Mouse (Mus musculus) heart, adult 2 months (tissue): ENCODE measurements at regions not wholly inside any gene's neighbourhood (a gene's known extent, or its start where the extent isn't known, plus 50 kb on each side); places are given as distances from the start of the nearest gene placed in this dataset.

Experiments used
- DNase-seq, 2 experiments: peaks; one replicate each; pipeline ENCODE4 v3.0.0; 2021
- H3K27ac ChIP-seq: fragments of 200-600 bp; 2 replicates; pipeline ENCODE4 v1.8.1; 2022
- H3K27me3 ChIP-seq: fragments of 200-500 bp; 2 replicates; pipeline ENCODE4 v1.6.1; 2012; ENCODE audit warnings: mild to moderate bottlenecking, low read length, inconsistent platforms, mixed read lengths; ENCODE audit not compliant: control insufficient read depth, insufficient read depth
- H3K36me3 ChIP-seq: fragments of 200-500 bp; 2 replicates; pipeline ENCODE4 v1.6.1; 2012; ENCODE audit warnings: low read length, inconsistent platforms; ENCODE audit not compliant: control insufficient read depth, insufficient read depth
- H3K4me1 ChIP-seq: fragments of 200-500 bp; 2 replicates; pipeline ENCODE4 v1.6.1; 2011; ENCODE audit warnings: low read length; ENCODE audit not compliant: control insufficient read depth, insufficient read depth
- H3K4me3 ChIP-seq: fragments of 200-600 bp; 2 replicates; pipeline ENCODE4 v1.8.1; 2022
- H3K79me2 ChIP-seq: fragments of 200-500 bp; replicated peaks from 2 replicates; pipeline ENCODE4 v1.6.1; 2012; ENCODE audit warnings: mild to moderate bottlenecking, inconsistent platforms, low read length, moderate library complexity, mixed read lengths; ENCODE audit not compliant: control insufficient read depth, insufficient read depth
- H3K9ac ChIP-seq: fragments of 200-500 bp; 2 replicates; pipeline ENCODE4 v1.6.1; 2012; ENCODE audit warnings: low read depth, mild to moderate bottlenecking, control low read depth, inconsistent platforms, low read length, mixed read lengths
- CTCF ChIP-seq: fragments of 200-600 bp; IDR thresholded peaks from 2 replicates; pipeline ENCODE4 v1.8.1; 2022; ENCODE audit warnings: antibody characterized with exemption, mild to moderate bottlenecking, moderate library complexity
- EP300 ChIP-seq: fragments of 200-500 bp; IDR thresholded peaks from 2 replicates; pipeline ENCODE4 v1.6.1; 2011; ENCODE audit warnings: low read depth, low read length, control low read depth; ENCODE audit not compliant: insufficient read depth
- POLR2A ChIP-seq: fragments of 200-500 bp; IDR thresholded peaks from 2 replicates; pipeline ENCODE4 v1.6.1; 2011; ENCODE audit warnings: mild to moderate bottlenecking, low read depth, low read length, control low read depth; ENCODE audit not compliant: insufficient read depth
- WGBS: fragments of 180-500 bp; shearing (Covaris S2); methylation state at CpG from one replicate; pipeline ENCODE4 v1.1.7; 2018; 5-methylcytosine and 5-hydroxymethylcytosine counted together
- intact Hi-C: fragments of 180-260 bp; cut with DNase I; formaldehyde crosslinking; loops from one replicate; pipeline ENCODE4 v1.15.1; 2025

DNA sequence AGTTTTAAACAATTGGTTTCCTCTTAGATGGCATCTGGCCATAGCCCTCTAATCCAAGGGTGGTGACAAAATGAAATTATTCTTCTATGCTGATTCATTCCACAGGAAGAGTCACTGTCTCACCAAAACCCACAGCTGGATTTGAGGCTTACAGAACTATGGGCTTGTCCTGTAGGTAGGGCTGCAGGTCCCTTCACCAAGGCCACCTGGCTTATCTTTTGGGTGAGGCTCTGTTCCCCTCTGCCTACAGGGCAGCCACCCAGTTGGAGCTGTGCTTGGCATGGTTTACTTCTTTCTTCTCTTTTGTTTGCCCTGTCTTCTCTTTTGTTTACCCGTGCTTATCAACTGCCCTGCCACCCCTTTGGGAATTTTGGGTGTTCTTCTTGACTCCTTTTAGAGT lies 113.0 kb downstream of the Tent5c start:
- TF ChIP-seq CTCF (no peak), EP300 (no peak), POLR2A (no peak)
- Histone ChIP-seq H3K4me1 (no peaks in the 10 kb centered on the region), H3K4me3 (no peak overlapping the region), H3K79me2 (no peaks in the 10 kb centered on the region), H3K36me3 (no peaks in the 10 kb centered on the region), H3K27ac (no peak overlapping the region), H3K27me3 (no peaks in the 10 kb centered on the region), H3K9ac (no peak overlapping the region)
- WGBS: 59% methylated on average over 1 of the region's 1 CpGs
- DNase-seq: no peak
- intact Hi-C loops: no loop called here

DNA sequence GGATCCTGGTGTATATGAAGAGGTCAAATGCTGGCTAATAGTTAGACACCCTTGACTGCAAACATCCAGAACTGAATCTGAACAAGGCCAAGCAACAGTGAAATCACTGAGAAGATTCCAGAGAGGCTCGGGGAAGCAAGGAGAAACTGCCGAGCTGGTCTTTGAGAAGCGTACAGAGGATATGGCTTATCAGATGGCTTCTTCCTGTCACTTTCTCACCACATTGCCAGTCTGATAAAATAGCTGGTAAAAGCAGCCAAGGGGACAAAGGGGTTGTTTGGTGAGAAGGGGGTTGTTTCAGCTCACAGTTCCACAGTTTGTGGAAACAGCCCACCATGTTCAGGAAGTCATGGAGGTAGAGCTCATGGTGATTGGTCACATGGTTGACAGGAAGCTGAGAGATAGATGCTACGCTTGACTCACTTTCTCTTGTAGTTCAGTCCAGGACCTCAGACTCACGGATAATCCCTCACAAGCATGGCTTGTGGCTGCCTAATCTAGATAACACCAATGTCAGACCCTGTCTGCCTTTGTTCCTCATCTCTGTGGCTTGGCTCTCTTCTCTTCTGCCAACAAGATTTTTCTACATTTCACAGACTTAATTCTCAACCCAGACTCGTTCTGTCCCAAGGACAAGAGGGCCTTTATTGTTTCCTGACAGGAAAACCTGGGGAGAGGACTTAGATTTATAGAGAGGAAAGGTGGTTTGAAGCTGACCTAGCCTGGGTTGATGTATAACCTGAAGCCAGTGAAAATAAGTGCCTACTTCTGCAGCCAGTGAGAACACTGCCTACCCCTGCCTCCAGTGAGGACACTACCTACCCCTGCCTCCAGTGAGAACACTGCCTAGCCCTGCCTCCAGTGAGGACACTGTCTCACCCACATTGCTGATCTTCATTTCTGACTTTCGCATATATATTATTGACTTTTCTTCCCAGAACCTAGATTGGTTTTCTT lies 122.0 kb downstream of the Tent5c start:
- Histone ChIP-seq H3K79me2 (no peaks in the 10 kb centered on the region), H3K9ac (no peak overlapping the region), H3K27ac (no peak overlapping the region), H3K36me3 (no peaks in the 10 kb centered on the region), H3K4me1 (no peaks in the 10 kb centered on the region), H3K4me3 (no peak overlapping the region), H3K27me3 (no peaks in the 10 kb centered on the region)
- TF ChIP-seq EP300 (no peak), POLR2A (no peak), CTCF (no peak)
- 46% methylated on average over 7 of the region's 7 CpGs for WGBS
- DNase-seq: no peak
- intact Hi-C loops: no loop called here

DNA sequence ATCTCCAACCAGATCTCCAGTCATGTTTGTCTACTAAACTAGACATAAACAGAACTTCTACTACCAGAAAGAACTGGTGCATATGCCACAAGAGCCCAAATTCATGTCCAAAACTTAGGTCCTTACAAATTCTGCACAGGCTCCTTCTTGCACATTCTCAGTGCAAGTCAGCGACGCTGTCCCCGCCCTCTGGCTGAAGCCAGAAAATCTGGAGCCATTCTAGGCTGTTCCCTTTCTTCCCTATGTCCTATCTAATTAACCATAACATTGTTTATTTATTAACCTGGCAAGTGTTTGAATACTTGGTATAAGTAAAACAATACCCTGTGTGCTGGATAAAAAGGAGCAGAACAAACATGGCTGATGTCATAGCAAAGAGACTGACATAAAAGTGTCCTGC lies 122.7 kb downstream of the Tent5c start:
- Histone ChIP-seq H3K4me1 (no peaks in the 10 kb centered on the region), H3K27ac (no peak overlapping the region), H3K4me3 (no peak overlapping the region), H3K79me2 (no peaks in the 10 kb centered on the region), H3K36me3 (no peaks in the 10 kb centered on the region), H3K27me3 (no peaks in the 10 kb centered on the region), H3K9ac (no peak overlapping the region)
- intact Hi-C loops: no loop called here
- TF ChIP-seq EP300: no peak
- no peak for TF ChIP-seq CTCF
- TF ChIP-seq POLR2A: no peak
- WGBS: 85% methylated on average over 3 of the region's 3 CpGs
- DNase-seq: no peak

DNA sequence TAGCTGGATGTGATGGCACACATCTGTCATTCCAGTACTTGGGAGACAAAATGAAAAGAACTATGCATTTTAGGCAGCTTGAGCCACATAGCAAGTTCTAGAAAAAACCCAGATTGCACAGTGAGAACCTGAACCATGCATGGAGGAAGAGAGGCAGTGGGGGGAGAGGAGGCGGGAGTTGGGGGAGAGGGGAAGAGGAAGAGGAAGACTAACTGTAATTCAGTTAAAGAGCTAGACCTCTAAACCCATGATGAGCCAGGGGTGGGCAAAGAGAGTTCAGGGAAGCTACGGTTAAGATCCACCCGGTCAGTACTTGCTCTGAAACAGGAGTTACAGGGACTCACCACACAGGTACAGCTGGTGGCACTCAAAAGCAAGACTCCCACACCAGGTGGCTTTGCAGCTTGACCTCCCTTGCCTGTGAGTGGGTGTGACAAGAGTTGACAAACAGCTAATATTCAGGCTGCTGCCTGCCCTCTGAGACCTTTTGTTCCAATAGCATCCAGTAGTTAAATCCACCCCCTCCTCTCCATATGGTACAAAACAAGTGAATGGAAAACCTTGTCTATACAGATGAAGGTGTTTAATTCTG lies 123.7 kb downstream of the Tent5c start:
- Histone ChIP-seq H3K36me3 (no peaks in the 10 kb centered on the region), H3K27me3 (no peaks in the 10 kb centered on the region), H3K9ac (no peak overlapping the region), H3K27ac (no peak overlapping the region), H3K4me3 (no peak overlapping the region), H3K79me2 (no peaks in the 10 kb centered on the region), H3K4me1 (no peaks in the 10 kb centered on the region)
- no peak for TF ChIP-seq CTCF
- TF ChIP-seq POLR2A: no peak
- TF ChIP-seq EP300: no peak
- DNase-seq: no peak
- intact Hi-C loops: no loop called here
- 78% methylated on average over 3 of the region's 3 CpGs for WGBS

DNA sequence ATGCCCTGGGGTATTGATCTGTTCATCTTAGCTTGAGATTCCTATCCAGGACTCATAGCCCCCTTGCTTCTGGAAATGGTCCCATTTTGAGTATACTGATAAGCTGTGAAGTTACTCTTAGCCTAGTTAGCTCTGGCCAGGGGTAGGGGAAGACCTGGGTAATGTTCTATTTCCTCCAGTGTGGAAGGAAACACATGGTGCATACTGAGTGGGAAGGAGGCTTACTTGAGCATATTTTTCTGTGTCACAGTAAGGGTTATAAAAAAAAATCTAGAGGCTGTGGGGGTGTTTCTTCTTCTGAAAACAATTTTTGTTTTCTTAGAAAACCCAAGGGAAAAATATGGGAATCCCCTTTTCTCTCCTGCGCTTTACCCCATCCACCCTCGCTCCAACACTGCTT lies 124.4 kb downstream of the Tent5c start:
- H3K9ac ChIP-seq: no peak overlapping the region
- H3K27me3 ChIP-seq: no peaks in the 10 kb centered on the region
- intact Hi-C loops: no loop called here
- 51% methylated on average over 2 of the region's 2 CpGs for WGBS
- H3K27ac ChIP-seq: no peak overlapping the region
- H3K79me2 ChIP-seq: no peaks in the 10 kb centered on the region
- DNase-seq: no peak
- no peaks in the 10 kb centered on the region for H3K36me3 ChIP-seq
- no peak overlapping the region for H3K4me3 ChIP-seq
- TF ChIP-seq EP300 (no peak), CTCF (no peak), POLR2A (no peak)
- no peaks in the 10 kb centered on the region for H3K4me1 ChIP-seq

DNA sequence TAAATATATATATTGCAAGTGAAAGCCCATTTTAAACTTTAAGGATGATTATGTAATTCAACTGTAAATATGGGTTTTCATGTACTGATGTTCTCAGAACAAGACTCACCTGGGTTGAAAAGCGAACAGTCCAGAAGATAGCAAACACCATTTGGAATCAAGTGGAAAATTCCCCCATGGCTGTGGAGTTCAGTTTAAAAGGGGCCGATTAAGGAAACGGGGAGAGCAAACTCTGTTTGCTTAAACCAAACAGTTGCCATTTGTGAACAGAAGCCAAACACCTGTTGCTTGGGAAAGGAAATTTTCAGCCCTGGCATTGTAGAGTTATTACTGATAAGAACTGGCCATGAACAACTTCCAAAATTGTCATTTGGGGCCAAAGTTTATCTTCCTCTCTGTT lies 126.1 kb downstream of the Tent5c start:
- WGBS: 64% methylated on average over 3 of the region's 3 CpGs
- no peak for DNase-seq
- no peak overlapping the region for H3K4me3 ChIP-seq
- intact Hi-C loops: no loop called here
- H3K79me2 ChIP-seq: no peaks in the 10 kb centered on the region
- no peak overlapping the region for H3K9ac ChIP-seq
- no peak overlapping the region for H3K27ac ChIP-seq
- no peaks in the 10 kb centered on the region for H3K36me3 ChIP-seq
- H3K4me1 ChIP-seq: no peaks in the 10 kb centered on the region
- TF ChIP-seq POLR2A (no peak), CTCF (no peak), EP300 (no peak)
- no peaks in the 10 kb centered on the region for H3K27me3 ChIP-seq
